Mouse (Mus musculus): ENCODE results near the gene Wscd2.
"Not testable (repeated sequence)": the region's sequence is repeated elsewhere in the genome, so short reads cannot be mapped to it uniquely, and the experiment has no call there.

Wscd2 gene

DNA sequence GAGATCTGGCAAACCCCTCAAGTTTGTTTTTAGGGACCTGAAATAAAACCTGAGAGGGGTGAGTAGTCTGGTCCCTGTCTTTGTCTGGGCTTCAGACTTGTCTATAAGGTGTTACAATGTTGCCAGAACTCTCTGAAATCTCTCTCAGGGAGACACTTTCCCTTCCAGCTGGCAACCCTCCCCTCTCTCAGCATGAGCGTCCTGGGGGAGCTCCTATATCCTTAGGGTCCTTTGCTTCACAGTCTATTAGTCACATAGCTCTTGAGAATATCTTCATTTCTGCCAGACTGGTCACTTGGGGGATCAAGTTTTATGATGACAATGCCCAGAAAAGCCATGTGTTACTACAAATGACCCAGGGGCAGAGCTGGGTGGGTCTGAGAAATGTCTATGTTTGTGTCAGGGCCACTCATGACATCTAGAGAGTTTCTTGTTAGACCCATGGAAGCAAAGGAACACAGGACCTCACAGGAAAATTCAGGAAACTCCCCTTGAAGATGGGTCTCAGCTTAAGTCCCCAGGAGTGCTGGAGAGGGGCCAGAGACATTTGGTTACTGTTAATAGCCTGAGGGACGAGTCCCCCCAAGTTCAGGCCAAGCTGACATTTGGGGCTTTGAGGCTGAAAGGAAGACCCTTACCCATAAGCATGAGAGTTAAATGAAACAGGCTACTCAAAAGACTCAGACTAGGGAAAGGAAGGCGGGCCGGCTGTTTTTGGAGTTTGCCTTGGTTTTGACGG is 93.5 kb downstream of the Wscd2 start:
- DNase-seq (ENCODE audit: low read depth, low spot score): no peak

DNA sequence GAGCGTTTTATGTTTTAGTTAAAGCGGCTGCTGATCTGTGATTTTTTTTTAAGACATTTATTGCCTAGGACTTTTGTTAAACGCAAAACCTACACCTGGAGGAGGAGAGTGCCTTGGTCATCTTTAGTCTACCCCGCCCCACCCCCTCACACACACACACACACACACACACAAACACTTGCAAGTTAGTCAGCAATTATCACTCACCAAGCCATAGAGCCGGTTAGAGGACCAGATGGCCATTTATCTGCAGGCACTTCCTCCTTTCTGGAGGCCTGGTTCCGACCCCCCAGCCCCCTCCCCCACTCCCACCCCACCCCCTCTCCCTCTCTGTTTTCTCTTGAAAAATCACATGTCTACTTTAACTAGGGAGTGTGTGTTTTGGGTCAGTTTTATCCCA is 94.3 kb downstream of the Wscd2 start:
- DNase-seq (ENCODE audit: low read depth, low spot score): no peak

DNA sequence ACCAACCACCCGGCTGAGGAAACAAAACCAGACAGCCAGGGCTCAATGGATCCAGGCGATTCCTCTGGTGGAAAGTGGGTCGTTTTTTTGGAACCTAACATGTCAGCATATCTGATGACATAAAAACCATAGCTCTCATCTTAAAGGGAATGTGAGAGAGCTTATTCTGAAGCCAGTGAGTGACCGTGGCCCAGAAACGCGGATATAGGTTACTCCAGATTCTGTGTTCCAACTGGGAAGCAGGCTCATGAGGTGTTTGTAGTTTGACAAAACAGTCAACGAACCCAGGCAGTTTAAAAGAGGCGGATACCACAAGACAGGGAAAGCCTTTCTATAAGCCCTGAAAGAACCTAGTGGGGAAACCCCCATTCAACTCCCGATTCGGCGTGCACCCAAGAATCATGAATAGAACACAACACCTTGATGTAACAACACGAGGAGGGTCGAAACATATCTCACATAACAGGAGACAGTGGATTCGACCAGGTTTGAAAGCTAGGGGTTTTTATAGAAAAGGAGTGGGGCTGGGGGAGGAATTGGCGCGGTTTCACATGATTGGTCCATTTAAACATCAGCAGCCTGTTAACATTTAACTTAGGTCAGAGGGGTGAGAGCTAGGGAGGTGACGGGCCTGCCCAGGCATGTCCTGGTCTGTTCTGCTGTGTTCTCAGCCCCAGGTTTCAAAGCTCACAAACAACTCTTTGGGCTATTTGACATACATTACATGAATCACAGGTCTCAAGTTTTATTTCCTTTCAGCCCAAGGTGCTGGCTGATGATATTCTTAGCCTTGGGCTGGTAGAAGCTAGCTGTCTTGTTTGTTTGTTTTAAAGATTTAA is 95.7 kb downstream of the Wscd2 start:
- not testable (repeated sequence) for DNase-seq (ENCODE audit: low read depth, low spot score)

DNA sequence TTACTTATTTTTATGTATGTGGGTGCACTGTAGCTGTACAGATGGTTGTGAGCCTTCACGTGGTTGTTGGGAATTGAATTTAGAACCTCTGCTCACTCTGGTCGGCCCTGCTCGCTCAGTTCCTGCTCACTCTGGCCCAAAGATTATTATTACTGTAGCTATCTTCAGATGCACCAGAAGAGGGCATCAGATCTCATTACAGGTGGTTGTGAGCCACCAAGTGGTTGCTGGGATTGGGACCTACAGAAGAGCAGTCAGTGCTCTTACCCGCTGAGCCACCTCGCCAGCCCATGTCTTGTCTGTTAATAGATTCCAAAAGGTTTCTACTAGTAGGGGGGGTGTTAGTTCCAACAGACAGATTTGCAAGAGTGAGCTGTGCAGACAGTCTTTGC is 96.3 kb downstream of the Wscd2 start:
- not testable (repeated sequence) for DNase-seq (ENCODE audit: low read depth, low spot score)

DNA sequence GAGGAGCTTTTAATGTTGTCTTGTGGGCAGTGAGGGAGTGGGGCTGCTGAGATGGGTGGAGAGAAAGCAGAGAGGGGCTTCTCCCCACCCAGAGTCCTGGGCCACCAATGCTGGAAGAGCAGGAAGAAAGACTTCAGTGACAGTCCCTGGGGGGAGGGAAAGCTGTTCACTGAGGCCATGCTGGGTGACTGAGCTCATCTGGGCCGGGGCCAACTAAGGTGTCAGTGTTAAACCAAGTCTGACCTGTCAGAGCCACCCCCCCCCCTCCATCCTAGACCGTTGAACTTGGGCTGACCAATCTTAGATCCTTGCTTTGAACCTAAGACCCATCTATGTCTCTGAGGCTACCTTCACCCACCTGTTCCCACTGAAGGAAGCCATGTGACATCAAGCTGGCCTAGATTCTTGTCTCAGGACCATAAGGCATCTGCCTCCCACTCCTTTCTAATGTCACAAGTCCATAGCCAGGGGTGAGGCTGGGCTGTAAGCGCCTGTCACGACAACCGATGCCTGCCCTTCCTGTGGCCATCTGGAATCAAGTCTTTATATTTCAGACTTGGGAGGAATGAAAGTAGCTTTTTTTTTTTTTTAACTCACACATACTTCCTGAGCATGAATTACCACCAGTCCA is 100.0 kb downstream of the Wscd2 start:
- DNase-seq (ENCODE audit: low read depth, low spot score): no peak

DNA sequence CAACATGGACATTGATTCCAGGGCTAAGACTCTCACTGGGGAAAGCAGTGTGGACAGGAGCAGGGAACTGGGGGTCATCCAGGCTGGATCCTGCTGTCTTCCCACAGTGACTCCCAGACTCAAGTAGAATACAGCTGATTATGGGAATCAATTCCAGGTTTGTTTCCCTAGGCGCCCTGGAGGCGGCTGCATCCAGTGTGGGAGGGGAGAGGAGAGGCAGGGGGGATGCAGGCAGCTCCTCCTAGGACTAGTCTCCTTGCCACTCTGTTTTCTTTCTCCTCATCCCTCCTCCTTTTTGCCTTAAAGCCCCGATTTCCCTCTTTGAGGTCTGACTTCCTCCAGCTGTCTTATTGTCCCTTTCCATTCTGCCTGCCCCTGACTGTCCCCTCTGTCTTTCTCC is 101.0 kb downstream of the Wscd2 start:
- no peak for DNase-seq (ENCODE audit: low read depth, low spot score)

DNA sequence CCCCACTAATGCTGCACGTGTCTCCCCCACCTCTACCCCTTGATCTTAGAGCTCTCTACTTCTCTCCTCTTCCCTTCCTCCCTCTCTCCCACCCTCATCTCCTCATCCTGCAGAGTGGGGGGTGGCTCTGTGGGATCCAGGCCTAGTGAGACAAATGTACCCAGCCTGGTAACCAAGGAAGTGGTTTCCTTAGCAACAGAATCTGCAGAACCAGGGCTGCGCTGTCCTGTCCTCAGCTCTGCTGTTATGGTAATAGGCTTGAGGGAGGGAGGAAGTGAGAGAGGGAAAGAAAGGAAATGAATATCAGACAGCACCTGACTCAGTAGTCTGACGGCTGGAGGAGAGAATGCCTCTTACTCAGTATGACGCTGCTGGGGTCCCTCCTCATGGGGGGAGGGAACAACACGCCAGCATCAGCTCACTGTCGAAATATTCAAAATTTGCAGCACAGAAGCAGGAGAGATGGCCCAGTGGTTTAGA is 101.7 kb downstream of the Wscd2 start:
- peak; percentile 26 for DNase-seq (ENCODE audit: low read depth, low spot score)

DNA sequence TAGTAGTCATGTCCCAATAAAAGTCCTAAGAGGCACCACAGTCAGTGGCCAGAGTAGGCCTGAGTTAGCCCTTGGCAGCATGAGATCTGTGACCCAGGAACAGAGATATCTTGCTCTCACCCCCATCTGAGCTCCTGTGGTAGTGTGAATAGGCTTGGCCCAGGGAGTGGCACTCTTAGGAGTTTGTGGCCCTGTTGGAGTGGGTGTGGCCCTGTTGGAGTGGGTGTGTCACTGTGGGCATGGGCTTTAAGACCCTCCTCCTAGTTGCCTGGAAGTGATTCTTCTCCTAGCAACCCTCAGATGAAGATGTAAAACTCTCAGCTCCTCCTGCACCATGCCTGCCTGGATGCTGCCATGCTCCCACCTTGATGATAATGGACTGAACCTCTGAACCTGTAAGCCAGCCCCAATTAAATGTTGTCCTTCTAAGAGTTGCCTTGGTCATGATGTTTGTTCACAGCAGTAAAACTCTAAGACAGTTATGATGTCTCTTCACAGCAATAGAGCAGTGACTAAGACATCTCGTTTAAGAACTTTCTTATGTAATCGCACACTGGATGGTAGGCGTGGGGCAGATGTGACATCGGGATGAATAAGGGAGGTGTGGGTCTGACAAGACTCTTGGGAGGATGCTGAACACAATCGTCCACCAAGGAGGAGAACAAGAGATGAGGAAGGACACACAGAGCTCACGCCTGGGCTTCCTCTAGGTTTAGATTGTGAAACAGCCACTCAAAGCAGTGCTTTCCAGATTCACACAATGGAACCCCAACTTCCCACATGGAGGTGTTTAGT is 104.0 kb downstream of the Wscd2 start:
- DNase-seq (ENCODE audit: low read depth, low spot score): no peak

DNA sequence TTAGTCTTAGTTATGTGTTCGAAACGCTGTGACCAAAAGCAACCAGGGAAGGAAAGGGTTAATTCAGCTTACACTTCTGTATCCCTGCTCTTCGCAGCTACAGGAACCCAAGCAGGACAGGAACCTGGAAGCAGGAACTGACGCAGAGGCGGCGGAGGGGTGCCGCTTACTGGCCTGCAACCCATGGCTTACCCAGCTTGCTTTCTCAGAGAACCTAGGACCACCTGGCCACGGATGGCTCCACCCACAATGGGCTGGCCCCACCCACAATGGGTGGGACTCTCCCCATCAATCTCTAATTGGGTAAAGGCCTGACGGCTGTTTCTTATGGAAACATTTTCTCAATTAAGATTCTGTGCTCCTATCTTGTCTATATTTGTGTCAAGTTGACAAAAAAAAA is 106.1 kb downstream of the Wscd2 start:
- no peak for DNase-seq (ENCODE audit: low read depth, low spot score)

DNA sequence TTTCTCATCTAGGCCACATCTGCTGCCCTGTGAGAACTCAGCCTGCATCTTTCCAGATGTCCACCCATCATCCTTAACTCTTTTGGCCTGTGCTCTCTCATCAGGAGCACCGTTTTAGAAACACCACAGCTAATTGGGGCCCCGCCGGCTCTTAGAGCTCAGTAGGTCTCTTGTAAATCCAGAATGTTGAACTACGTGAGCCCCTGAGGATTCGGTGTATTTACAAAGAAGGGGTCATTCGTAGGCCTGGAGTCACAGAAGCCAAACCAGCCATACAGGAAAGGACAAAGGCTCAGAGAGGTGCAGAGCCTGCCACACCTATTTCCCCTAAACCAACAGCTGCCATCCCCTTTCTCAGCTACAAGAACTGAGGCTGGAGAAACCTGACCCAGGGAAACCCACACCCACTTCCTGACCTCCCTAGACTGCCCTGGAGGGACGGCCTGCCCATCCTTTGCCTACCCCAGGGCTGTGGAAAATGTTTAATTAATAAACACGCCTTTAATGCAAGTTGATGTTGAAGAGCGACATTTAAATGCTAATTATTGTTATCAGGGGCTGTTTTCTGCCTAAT is 106.7 kb downstream of the Wscd2 start:
- no peak for DNase-seq (ENCODE audit: low read depth, low spot score)

DNA sequence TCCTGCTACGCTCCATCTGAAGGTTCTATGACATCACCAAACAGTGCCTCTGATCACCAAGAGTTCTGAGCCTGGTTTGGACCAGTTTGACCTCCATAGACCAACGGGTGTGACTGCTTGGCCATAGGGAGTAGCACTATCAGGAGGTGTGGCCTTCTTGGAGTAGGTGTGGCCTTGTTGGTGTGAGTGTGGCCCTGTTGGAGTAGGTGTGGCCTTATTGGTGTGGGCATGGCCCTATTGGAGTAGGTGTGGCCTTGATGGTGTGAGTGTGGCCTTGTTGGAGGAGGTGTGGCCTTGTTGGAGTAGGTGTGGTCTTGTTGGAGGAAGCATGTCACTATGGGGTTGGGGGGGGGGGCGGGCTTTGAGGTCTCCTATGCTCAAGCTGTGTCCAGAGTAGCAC is 110.0 kb downstream of the Wscd2 start:
- DNase-seq (ENCODE audit: low read depth, low spot score): no peak

DNA sequence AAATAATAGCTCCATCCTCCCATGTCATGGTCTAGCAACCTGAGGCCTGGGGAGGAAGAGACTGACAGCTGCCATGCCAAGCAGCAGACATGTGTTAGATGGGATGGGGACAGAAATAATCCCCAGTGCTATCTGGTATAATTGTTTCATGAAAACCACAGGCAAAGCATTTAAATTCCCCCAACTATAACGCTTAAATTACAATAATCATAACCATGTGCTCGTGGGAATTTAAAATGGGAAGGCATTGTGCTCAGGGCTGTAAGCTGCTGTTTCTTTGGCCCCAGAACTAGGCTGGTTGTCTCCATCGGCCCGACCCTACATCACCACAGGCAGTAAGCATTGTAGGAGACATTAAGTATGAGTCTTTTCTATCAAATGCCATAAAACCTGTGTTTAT is 110.7 kb downstream of the Wscd2 start:
- DNase-seq (ENCODE audit: low read depth, low spot score): no peak

DNA sequence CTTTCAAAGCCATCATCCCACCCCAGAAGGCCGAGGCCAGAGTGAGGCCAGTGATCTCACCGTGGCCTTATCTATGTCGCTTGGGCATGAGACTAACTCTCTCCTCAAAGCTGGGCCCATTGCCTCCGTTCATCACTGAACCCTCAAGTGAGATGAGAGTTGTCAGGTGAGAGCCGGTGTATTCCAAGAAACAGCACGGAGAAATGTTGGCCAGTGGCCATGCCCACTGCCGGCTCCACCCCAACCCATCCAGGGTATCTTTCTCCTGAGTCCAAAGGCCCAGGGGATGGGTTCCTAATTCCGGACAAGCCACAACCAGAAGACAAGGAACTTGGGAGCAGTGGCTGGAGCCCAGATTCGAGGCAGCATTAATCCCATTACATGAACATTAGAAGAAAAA is 113.3 kb downstream of the Wscd2 start:
- no peak for DNase-seq (ENCODE audit: low read depth, low spot score)

DNA sequence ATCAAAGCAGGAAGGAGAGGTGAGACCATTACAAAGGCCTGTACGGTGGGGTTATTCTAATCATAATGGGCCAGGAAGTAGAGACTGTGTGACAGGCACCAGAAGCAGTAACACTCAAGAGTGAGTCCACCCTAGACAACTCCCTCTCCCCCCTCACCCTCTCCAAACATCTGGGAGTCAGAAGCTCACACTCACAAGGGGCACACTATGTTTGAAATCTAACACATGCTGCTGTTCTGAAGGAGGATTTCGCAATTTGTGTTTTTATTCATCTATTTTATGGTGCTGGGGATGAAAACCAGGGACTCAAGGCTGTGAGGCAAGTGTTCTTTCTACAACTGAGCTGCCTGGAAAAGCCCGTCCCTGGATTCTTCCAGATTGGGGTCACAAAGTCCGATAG is 114.6 kb downstream of the Wscd2 start:
- DNase-seq (ENCODE audit: low read depth, low spot score): no peak

DNA sequence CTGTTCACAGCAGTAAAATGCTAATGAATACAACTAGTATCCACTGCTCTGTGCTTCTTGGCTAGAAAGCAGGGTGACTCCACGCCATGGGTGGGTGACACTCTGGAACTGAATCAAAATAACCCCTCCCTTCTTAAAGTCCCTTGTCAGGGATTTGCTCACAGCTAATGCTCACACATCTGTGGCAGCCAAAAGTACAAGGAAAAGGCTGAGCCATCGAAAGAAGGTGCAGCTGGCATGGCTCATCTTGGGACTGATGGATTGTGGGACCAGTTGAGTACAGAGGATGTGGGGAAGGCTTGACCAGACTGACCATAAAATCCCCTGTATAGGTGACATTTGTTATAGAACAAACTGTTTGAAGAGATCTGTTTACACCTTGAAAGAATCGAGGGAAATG is 116.0 kb downstream of the Wscd2 start:
- DNase-seq (ENCODE audit: low read depth, low spot score): no peak

DNA sequence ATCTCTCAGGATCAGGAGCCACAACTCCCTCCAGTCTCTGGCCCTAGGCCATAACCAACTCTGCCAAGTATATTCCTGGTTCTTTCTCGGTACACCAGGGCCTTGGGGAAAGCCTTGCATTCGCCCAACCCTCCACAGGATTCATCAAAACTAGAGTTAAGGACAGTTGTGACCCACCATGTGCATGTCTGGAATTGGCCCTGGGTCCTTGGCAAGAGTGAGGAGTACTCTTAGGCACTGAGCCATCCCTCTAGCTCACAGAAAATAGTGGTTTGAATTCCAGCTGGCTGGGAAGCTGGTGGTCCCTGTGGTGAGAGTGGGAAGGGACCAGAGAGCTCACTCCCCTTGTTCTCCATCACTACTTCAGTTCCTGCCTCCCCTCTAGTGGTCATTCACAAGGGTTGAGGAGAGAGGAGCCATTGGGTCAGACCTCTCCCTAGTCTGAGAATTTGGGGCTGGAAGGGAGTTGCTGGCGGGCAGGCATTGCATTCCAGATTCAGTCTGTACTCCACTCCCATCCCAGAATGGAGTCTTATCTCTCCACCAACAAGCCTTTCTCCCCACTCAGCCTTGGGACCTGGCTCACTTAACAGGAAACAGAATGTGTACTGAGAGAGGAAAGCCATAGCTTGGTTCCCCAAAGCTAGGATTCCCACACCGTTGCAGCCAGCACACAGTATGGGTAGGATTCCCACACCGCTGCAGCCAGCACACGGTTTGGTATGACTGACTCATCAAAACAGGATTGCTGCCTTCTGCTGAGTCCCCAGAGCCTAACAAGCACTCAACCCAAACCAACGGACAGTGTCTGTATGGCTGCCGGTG is 117.0 kb downstream of the Wscd2 start:
- DNase-seq (ENCODE audit: low read depth, low spot score): no peak

DNA sequence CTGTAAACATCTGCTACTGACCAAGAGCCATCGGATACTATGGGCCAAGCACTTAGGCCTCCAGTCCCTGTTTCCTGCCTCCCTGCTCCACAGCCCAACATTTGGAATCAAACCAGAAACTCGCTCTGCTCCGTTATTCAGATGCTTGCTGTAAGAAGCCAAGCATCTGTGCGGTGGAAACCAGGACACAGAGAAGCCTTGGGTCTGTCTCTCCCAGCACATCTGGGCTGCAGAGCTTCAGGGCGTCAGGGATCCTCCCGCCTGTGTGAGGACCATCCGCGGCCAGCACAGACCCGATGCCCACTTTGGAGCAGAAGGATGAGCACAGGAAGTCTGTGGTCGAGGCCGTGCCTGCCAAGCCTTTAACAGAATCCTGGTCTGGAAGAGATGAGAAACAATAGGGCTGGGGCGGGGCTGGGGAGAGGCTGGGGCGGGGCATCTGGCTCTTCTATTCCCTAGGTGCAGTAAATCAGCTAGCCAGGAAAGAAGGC is 117.9 kb downstream of the Wscd2 start:
- no peak for DNase-seq (ENCODE audit: low read depth, low spot score)

DNA sequence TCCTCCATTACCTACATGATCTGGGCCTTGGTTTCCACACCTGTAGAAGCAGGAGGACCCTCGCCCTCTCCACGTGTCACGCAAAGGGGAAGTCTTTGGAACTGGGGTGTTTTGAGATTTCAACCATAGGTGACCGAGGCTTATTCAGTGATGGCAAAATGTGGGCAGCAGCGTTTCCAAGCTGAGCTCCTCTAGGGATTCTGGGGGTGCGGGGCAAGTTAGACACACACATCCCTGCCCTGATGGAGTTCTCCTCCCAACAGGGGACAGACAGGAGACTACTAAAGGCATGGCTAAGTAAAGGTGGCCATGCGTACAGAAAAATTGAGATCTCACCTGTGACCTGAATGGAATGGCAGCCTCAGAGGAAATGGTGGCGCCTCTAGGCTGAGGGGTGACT is 118.4 kb downstream of the Wscd2 start:
- no peak for DNase-seq (ENCODE audit: low read depth, low spot score)

DNA sequence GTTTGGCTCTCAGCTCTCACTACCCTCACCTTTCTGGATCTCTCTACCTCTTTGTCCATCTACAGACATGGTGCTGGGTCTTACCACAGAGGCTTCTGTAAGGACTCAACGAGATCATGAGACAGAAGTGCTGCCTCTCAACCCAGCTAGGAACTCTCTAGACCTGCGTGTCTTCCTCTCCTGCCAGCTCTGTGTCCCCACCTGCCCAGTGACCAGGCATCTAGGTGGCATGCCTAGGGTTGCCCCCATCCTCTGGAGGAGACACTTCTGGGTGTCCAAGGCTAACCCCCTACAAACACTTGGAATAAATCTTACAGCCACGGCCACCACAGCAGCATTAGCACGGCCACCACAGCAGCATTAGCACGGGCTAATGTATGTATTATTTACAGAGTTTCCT is 119.8 kb downstream of the Wscd2 start:
- no peak for DNase-seq (ENCODE audit: low read depth, low spot score)

DNA sequence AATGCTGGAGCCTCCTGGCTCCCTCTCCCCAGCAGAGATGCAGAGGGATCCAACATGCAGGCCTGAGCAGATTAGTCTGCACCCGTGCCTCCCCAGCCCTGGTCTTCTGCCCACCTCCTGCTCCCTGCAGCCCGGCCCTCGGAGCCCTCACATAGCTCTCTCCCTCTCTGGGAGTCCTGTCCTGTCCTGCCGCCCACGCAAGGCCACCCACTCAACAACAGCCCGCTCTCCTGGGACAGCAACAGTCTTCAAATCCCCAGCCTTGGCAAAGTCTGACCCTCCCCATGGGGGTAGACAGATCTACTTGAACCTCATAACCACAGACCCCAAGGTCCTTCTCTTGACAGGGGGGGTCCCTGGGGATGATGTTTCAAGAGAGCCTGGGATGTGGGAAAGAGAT is 120.4 kb downstream of the Wscd2 start:
- no peak for DNase-seq (ENCODE audit: low read depth, low spot score)

Measured in embryo, embryonic 11.5 days (tissue).